Mouse (Mus musculus) embryonic fibroblast, embryonic 13.5 days (primary cell): Measurements from ENCODE around the gene Trim38. TPM values are rescaled to one million over a fixed set of nuclear protein-coding genes. Genes with fewer than 3 reads are reported as not detected.

ENCODE experiments used
- H3K27ac ChIP-seq: 2 replicates; pipeline ENCODE4 v1.5.1; 2012; ENCODE audit warnings: low read length, control low read depth, inconsistent platforms; ENCODE audit not compliant: insufficient read depth
- H3K4me1 ChIP-seq: 2 replicates; pipeline ENCODE4 v1.6.1; 2011; ENCODE audit warnings: low read length; ENCODE audit not compliant: control insufficient read depth, insufficient read depth
- H3K4me3 ChIP-seq: 2 replicates; pipeline ENCODE4 v1.5.1; 2011; ENCODE audit warnings: mild to moderate bottlenecking, control low read depth, low read length; ENCODE audit not compliant: insufficient read depth
- CTCF ChIP-seq: IDR thresholded peaks from 2 replicates; pipeline ENCODE4 v1.5.1; 2011; ENCODE audit warnings: mild to moderate bottlenecking, control low read depth, low read length, moderate library complexity, borderline replicate concordance; ENCODE audit not compliant: insufficient read depth
- POLR2A ChIP-seq: IDR thresholded peaks from 2 replicates; pipeline ENCODE4 v1.6.1; 2011; ENCODE audit warnings: low read depth, mild to moderate bottlenecking, control low read depth, low read length, moderate library complexity
- polyA plus RNA-seq: library from polyadenylated mRNA; stranded (reverse); fragments of >200 nt; gene quantifications from 2 replicates; pipeline ENCODE4 v1.2.4, GENCODE M21; 2011; ENCODE audit warnings: low read depth; ENCODE audit not compliant: missing spikeins, insufficient read length

Gene Trim38
- polyA plus RNA-seq, 1 experiment = not detected

GRCm38 (mm10) chr13:23772561-23773313 lies 3.0 kb downstream of the Trim38 start:
- Histone ChIP-seq H3K4me1 (no peaks in the 10 kb centered on the region), H3K27ac (no peak overlapping the region), H3K4me3 (no peak overlapping the region)
- TF ChIP-seq CTCF (no peak), POLR2A (no peak)

GRCm38 (mm10) chr13:23778339-23778738 lies 8.6 kb downstream of the Trim38 start:
- TF ChIP-seq CTCF = no peak
- TF ChIP-seq POLR2A = no peak
- Histone ChIP-seq H3K4me3 (no peak overlapping the region), H3K27ac (no peak overlapping the region), H3K4me1 (no peaks in the 10 kb centered on the region)

- Histone ChIP-seq H3K27ac (no peak overlapping the region), H3K4me1 (no peaks in the 10 kb centered on the region), H3K4me3 (no peak overlapping the region)
- TF ChIP-seq POLR2A (no peak), CTCF (no peak)
These were observed 9.3 kb downstream of the Trim38 start for GRCm38 (mm10) chr13:23779025-23779424.

GRCm38 (mm10) chr13:23792520-23792919 lies 22.8 kb downstream of the Trim38 start:
- H3K27ac ChIP-seq = no peak overlapping the region
- TF ChIP-seq POLR2A (no peak), CTCF (no peak)
- no peak overlapping the region for H3K4me3 ChIP-seq
- no peaks in the 10 kb centered on the region for H3K4me1 ChIP-seq

- no peak overlapping the region for H3K4me3 ChIP-seq
- H3K4me1 ChIP-seq = no peaks in the 10 kb centered on the region
- H3K27ac ChIP-seq = no peak overlapping the region
- TF ChIP-seq CTCF = no peak
- no peak for TF ChIP-seq POLR2A
These were observed 29.7 kb downstream of the Trim38 start for GRCm38 (mm10) chr13:23799405-23799804.

- no peaks in the 10 kb centered on the region for H3K4me1 ChIP-seq
- TF ChIP-seq POLR2A (no peak), CTCF (no peak)
- no peak overlapping the region for H3K4me3 ChIP-seq
- H3K27ac ChIP-seq = no peak overlapping the region
These were observed 34.8 kb downstream of the Trim38 start for GRCm38 (mm10) chr13:23804532-23804931.

- no peak within 1 kb of the TSS for H3K4me3 ChIP-seq
- H3K27ac ChIP-seq = no peak within 1 kb of the TSS
- TF ChIP-seq CTCF (no peak), POLR2A (no peak)
- H3K4me1 ChIP-seq = no peaks in the 10 kb centered on the region
These were observed 36.8 kb downstream of the Trim38 start, which contains the start of gene Slc17a2 for GRCm38 (mm10) chr13:23806422-23807052. Slc17a2 (plus strand) TSS chr13:23806993.

- no peak overlapping the region for H3K4me3 ChIP-seq
- H3K4me1 ChIP-seq = no peaks in the 10 kb centered on the region
- no peak for TF ChIP-seq POLR2A
- no peak for TF ChIP-seq CTCF
- no peak overlapping the region for H3K27ac ChIP-seq
These were observed 46.4 kb downstream of the Trim38 start for GRCm38 (mm10) chr13:23816148-23816547.

- Histone ChIP-seq H3K4me1 (no peaks in the 10 kb centered on the region), H3K4me3 (no peak overlapping the region), H3K27ac (no peak overlapping the region)
- no peak for TF ChIP-seq CTCF
- no peak for TF ChIP-seq POLR2A
These were observed 50.6 kb downstream of the Trim38 start for GRCm38 (mm10) chr13:23820179-23820940.

- no peak overlapping the region for H3K4me3 ChIP-seq
- H3K27ac ChIP-seq = no peak overlapping the region
- no peaks in the 10 kb centered on the region for H3K4me1 ChIP-seq
- TF ChIP-seq POLR2A (no peak), CTCF (no peak)
These were observed 52.5 kb downstream of the Trim38 start for GRCm38 (mm10) chr13:23822213-23822612.

GRCm38 (mm10) chr13:23826606-23827005 lies 56.9 kb downstream of the Trim38 start:
- no peak for TF ChIP-seq CTCF
- no peak for TF ChIP-seq POLR2A
- Histone ChIP-seq H3K27ac (no peak overlapping the region), H3K4me3 (no peak overlapping the region), H3K4me1 (no peaks in the 10 kb centered on the region)
